Mouse (Mus musculus) hindbrain, embryonic 15.5 days (tissue): ENCODE data around the gene Ppp1r18. TPM values are rescaled to one million over a fixed set of nuclear protein-coding genes. Genes with fewer than 3 reads are reported as not detected.

Experiments
- ATAC-seq: fragments of 200-750 bp; cut with Nextera tagmentation; 2 replicates; pipeline ENCODE4 v1.8.0; 2017; ENCODE audit warnings: low read depth, moderate number of reproducible peaks, moderate TSS enrichment; ENCODE audit not compliant: low FRiP score
- H3K27ac ChIP-seq: fragments of 300-500 bp; sonication (generic); replicated peaks from 2 replicates; pipeline ENCODE4 v1.5.1; 2015; ENCODE audit warnings: mild to moderate bottlenecking, inconsistent platforms
- H3K27me3 ChIP-seq: fragments of 300-500 bp; sonication (generic); 2 replicates; pipeline ENCODE4 v1.6.1; 2015; ENCODE audit warnings: control low read depth, inconsistent platforms
- H3K36me3 ChIP-seq: fragments of 300-500 bp; sonication (generic); 2 replicates; pipeline ENCODE4 v1.6.1; 2015; ENCODE audit warnings: control low read depth, inconsistent platforms
- H3K4me1 ChIP-seq: fragments of 300-500 bp; sonication (generic); replicated peaks from 2 replicates; pipeline ENCODE4 v1.6.1; 2015; ENCODE audit warnings: control low read depth, inconsistent platforms
- H3K4me2 ChIP-seq: fragments of 300-500 bp; sonication (generic); 2 replicates; pipeline ENCODE4 v1.6.1; 2015; ENCODE audit warnings: moderate library complexity, mild to moderate bottlenecking, inconsistent platforms
- H3K4me3 ChIP-seq: fragments of 300-500 bp; sonication (generic); 2 replicates; pipeline ENCODE4 v1.5.1; 2015; ENCODE audit warnings: mild to moderate bottlenecking, inconsistent platforms
- H3K9ac ChIP-seq: fragments of 300-500 bp; sonication (generic); 2 replicates; pipeline ENCODE4 v1.6.1; 2015; ENCODE audit warnings: inconsistent platforms
- H3K9me3 ChIP-seq: fragments of 300-500 bp; sonication (generic); 2 replicates; pipeline ENCODE4 v1.6.1; 2016; ENCODE audit warnings: control low read depth, inconsistent platforms
- WGBS: fragments of 180-500 bp; shearing (Covaris S2); methylation state at CpG from one replicate; pipeline ENCODE4 v1.1.7; 2015; 5-methylcytosine and 5-hydroxymethylcytosine counted together
- polyA plus RNA-seq: library from polyadenylated mRNA; unstranded; fragments of >200 nt; fragmentation: Nextera tagmentation; extraction: Ambion mirVana; gene quantifications from 2 replicates; pipeline ENCODE4 v1.2.1, GENCODE M21; 2015

Gene Ppp1r18
- polyA plus RNA-seq, 1 experiment from 2014 or later = 24.7 TPM

DNA sequence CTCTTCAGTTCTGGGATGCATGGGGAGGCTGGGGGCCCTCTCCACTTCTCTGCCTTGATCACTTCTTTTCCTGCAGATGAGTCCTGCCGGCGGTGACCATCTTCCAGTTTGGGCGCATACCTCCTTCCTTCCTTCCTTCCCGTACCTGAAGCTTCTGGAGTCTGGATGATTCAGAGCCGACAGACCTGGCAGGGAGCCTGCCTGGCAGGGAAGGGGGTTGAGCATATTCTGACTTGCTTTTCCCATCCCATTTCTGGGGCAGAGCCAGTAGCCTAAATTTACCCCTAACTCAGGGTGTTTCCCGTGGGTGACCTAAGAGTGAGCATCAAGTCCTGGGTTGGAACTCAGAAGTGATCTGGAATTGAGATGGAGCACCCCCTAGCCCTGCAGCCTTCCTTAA lies 9.3 kb downstream of the Ppp1r18 start:
- Histone ChIP-seq H3K4me2 (no peak overlapping the region), H3K27me3 (no peaks in the 10 kb centered on the region), H3K4me1 (peaks cover 42% of the 10 kb centered on the region), H3K4me3 (no peak overlapping the region), H3K27ac (no peak overlapping the region), H3K36me3 (peaks cover 24% of the 10 kb centered on the region), H3K9me3 (0 out of 2 replicates have a peak, but pooled peaks cover 2% of the 10 kb centered on the region), H3K9ac (no peak overlapping the region)
- 91% methylated on average over 6 of the region's 6 CpGs for WGBS
- no peak for ATAC-seq

DNA sequence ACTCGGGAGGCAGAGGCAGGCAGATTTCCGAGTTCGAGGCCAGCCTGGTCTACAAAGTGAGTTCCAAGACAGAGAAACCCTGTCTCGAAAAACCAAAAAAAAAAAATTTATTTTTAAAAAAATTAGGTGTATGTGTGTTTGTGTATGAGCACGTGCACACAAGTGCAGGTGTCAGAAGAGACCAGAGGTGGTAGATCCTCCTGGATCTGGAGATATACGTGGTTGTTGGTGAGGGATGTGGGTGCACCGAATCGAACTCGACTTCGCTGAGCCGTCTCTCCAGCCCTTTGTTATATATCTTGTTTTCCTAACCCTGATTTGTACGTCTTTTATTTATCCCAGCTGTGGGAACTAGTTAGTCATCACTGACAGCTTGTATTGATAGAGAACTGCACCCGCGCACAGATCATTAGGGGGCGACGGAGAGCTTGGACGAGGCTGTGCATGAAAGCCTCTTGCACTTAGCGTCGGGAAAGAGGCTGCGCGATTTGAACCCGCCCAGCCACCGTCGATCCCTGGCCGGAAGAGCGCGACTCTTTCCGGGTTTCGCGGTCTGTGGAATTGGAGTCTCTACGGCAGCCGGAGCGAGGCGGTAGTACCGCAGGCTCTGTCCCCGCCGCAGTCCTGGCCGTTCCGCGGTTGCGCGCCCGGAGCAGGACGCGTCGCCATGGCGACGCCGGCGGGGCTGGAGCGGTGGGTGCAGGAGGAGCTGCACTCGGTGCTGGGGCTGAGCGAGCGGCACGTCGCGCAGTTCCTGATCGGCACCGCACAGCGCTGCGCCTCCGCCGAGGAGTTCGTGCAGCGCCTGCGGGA lies 14.1 kb downstream of the Ppp1r18 start, which contains the start of gene Dhx16:
Gene Dhx16, plus strand, starts transcription at position 575 of the 813 bp plus-strand sequence.
- Histone ChIP-seq H3K4me3 (peak within 1 kb of the TSS; percentile 77), H3K9ac (peak within 1 kb of the TSS; percentile 70), H3K4me1 (peaks cover 11% of the 10 kb centered on the region), H3K27me3 (no peaks in the 10 kb centered on the region), H3K4me2 (peak within 1 kb of the TSS; percentile 72), H3K36me3 (peaks cover 47% of the 10 kb centered on the region), H3K27ac (peak within 1 kb of the TSS; percentile 71), H3K9me3 (no peaks in the 10 kb centered on the region)
- 5% methylated on average over 66 of the region's 66 CpGs for WGBS
- ATAC-seq = peak; percentile 92

DNA sequence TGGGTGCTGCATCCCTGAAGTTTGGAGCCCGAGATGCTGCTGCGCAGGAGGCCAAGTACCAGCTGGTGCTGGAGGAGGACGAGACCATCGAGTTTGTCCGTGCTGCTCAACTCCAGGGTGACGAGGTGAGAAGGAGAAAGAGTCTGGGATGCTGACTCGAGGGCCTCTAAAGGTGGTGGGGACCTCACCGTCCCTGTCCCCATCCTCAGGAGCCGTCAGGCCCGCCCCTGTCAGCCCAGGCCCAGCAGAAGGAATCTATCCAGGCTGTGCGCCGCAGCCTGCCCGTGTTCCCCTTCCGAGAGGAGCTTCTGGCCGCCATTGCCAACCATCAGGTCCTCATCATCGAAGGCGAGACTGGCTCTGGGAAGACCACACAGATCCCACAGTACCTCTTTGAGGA lies 17.5 kb downstream of the Ppp1r18 start:
- Histone ChIP-seq H3K9ac (no peak overlapping the region), H3K36me3 (peaks cover 60% of the 10 kb centered on the region), H3K4me3 (no peak overlapping the region), H3K27ac (no peak overlapping the region), H3K4me1 (peaks cover 11% of the 10 kb centered on the region), H3K4me2 (no peak overlapping the region), H3K9me3 (no peaks in the 10 kb centered on the region), H3K27me3 (no peaks in the 10 kb centered on the region)
- WGBS = 91% methylated on average over 17 of the region's 17 CpGs
- ATAC-seq = no peak

DNA sequence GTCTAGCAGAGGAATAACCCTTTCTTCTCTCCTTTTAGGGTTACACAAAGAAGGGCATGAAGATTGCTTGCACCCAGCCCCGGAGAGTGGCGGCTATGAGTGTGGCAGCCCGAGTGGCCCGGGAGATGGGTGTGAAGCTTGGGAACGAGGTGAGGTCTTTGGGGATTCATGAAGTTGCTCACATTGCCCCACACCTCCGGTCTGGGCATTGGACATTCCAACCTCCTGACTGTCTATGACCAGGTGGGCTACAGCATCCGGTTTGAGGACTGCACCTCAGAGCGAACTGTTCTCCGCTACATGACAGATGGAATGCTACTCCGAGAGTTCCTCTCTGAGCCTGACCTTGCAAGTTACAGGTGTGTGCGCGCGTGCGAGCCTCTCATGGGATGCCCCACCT lies 18.4 kb downstream of the Ppp1r18 start:
- H3K36me3 ChIP-seq = peaks cover 68% of the 10 kb centered on the region
- no peak overlapping the region for H3K4me2 ChIP-seq
- peaks cover 11% of the 10 kb centered on the region for H3K4me1 ChIP-seq
- no peak overlapping the region for H3K27ac ChIP-seq
- no peaks in the 10 kb centered on the region for H3K9me3 ChIP-seq
- H3K4me3 ChIP-seq = no peak overlapping the region
- no peaks in the 10 kb centered on the region for H3K27me3 ChIP-seq
- ATAC-seq = no peak
- no peak overlapping the region for H3K9ac ChIP-seq
- WGBS = 98% methylated on average over 14 of the region's 14 CpGs

DNA sequence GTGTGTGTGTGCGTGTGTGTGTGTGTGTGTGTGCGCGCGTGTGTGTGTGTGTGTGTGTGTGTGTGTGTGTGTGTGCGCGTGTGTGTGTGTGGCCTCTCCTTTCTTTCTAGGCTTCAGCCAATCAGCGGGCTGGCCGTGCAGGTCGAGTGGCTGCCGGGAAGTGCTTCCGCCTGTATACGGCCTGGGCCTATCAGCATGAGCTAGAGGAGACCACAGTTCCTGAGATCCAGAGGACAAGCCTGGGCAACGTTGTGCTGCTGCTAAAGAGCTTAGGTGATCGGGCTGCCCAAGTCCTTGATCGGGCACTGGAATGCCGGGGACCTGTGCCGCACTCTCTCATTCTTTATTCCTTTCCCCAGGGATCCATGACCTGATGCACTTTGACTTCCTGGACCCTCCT lies 22.3 kb downstream of the Ppp1r18 start:
- Histone ChIP-seq H3K27ac (no peak overlapping the region), H3K27me3 (no peaks in the 10 kb centered on the region)
- WGBS = 92% methylated on average over 13 of the region's 17 CpGs

DNA sequence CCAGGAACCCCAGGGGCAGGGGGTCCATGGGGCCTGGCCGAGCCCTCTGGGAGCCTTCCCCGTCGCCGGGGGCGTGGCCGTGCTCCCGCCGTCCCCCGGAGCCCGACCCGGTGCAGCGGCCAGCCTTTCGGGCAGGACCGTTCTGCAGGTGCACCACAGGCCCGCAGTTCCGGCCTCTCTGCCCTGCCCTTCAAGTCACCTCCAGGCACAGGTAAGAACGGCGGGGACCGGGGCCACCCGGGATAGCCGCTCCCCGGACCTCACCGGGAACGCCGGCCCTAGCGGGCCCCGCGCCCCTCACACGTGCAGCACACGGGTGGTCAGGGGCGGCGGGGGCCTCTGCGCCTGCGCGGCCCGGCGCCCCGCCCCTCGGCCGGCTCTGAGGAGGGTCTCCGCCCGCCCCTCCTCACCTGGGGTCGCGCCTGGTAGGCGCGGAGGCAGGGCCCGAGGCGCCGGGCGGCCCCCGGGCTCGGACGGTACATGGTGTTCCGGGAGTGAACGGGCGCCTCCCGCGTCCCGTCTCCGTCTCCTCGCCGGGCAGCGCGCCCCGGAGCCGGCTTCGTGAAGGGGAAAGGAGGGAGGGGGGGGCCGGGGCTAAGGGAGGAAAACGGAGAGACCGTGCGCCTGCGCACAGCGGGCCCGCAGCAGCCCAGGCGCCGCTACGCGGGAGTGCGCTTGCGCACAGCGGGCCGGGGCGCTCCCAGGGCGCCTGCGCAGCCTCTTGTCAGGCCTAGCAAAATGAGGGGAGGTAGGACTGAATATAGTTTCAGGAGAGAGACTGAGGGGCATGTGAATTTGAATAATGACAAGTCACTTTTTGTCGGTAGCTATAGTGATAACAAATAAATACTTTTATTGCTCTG lies 31.6 kb downstream of the Ppp1r18 start, which contains the start of gene 2310061I04Rik:
Gene 2310061I04Rik, minus strand, starts transcription at position 651 of the 863 bp plus-strand sequence.
- Histone ChIP-seq H3K9ac (peak within 1 kb of the TSS; percentile 85), H3K4me1 (peaks cover 23% of the 10 kb centered on the region), H3K36me3 (peaks cover 64% of the 10 kb centered on the region), H3K4me3 (peak within 1 kb of the TSS; percentile 76), H3K4me2 (peak within 1 kb of the TSS; percentile 86), H3K27me3 (no peaks in the 10 kb centered on the region), H3K27ac (peak within 1 kb of the TSS; percentile 98), H3K9me3 (no peaks in the 10 kb centered on the region)
- peak; percentile 95 for ATAC-seq
- WGBS = under 1% methylated on average over 83 of the region's 86 CpGs

More for the DNA sequence above, 22.3 kb downstream of the Ppp1r18 start:
- Histone ChIP-seq H3K9me3 (no peaks in the 10 kb centered on the region), H3K4me3 (no peak overlapping the region), H3K4me2 (no peak overlapping the region), H3K9ac (no peak overlapping the region), H3K4me1 (no peaks in the 10 kb centered on the region), H3K36me3 (peaks cover 90% of the 10 kb centered on the region)
- no peak for ATAC-seq

DNA sequence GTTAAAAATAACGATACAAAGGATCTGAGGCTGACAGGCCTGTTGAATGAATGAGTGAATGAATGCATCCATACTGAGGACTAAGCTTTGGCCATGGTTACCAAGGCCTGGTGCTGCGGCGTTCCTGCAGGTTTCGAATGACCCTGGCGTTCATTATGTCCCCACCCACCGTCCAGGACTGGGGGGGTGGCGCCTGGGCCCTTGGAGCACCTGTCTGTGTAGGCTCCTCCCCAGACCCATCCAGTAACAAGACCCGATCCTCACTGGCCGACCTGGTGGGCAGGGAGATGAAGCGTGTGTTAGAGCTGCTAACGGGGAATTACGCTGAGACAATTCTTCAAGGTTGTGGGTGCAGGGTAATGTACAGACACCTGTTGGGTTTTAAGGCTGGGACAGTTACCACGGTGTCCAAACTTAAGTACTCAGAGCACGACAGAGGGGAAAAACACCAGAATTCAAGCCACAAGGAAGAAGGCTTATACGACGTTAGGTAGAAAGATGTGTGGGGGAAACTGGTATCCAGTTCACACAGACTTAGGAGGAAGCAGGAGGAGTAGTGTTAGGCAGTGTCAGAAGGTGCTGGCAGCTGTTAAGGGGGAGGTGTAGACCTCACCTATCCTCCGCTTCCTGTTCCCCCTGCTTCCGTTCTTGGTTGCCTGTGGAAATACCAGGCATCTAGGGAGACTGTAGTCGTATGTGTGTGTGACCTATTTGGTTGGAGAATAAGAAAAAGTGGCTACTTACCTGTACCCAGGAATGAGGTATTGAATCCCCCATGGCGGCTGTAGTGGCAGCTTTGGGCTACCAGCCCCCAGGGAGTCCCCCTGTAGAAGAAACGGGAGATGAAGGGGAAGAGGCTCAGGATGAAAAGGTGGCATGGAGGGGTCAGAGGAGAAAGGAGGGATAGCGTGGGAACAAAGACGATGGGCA lies 32.5 kb downstream of the Ppp1r18 start:
- Histone ChIP-seq H3K36me3 (peaks cover 66% of the 10 kb centered on the region), H3K4me2 (peak overlapping the region; percentile 86), H3K27me3 (no peaks in the 10 kb centered on the region), H3K4me1 (peaks cover 23% of the 10 kb centered on the region), H3K27ac (peak overlapping the region; percentile 98), H3K4me3 (peak overlapping the region; percentile 76), H3K9me3 (no peaks in the 10 kb centered on the region), H3K9ac (peak overlapping the region; percentile 85)
- ATAC-seq = peak; percentile 49
- 45% methylated on average over 23 of the region's 23 CpGs for WGBS

DNA sequence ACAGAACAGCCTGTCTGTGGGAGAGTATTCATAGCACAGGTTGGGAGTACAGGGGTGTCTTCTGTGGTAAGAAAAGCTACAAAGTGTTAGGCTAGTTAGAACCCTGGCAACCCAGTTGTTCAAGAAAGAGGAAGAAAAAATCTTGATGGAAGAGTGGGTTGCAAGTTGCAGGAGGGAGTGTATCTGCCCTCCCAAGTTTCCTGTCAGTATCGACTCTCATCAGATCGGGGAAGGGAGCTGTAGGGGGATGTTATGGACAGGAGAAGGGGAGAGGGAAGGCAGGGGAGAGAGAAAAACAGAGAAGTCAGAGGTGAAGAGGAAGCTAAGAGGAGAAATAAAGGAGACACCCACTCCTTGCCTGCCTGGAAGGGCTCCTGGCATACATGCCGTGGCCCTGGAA lies 35.2 kb downstream of the Ppp1r18 start:
- 91% methylated on average over 3 of the region's 3 CpGs for WGBS
- no peak for ATAC-seq
- Histone ChIP-seq H3K36me3 (peaks cover 72% of the 10 kb centered on the region), H3K9ac (no peak overlapping the region), H3K9me3 (no peaks in the 10 kb centered on the region), H3K27ac (no peak overlapping the region), H3K4me2 (no peak overlapping the region), H3K27me3 (no peaks in the 10 kb centered on the region), H3K4me3 (no peak overlapping the region), H3K4me1 (peaks cover 20% of the 10 kb centered on the region)

DNA sequence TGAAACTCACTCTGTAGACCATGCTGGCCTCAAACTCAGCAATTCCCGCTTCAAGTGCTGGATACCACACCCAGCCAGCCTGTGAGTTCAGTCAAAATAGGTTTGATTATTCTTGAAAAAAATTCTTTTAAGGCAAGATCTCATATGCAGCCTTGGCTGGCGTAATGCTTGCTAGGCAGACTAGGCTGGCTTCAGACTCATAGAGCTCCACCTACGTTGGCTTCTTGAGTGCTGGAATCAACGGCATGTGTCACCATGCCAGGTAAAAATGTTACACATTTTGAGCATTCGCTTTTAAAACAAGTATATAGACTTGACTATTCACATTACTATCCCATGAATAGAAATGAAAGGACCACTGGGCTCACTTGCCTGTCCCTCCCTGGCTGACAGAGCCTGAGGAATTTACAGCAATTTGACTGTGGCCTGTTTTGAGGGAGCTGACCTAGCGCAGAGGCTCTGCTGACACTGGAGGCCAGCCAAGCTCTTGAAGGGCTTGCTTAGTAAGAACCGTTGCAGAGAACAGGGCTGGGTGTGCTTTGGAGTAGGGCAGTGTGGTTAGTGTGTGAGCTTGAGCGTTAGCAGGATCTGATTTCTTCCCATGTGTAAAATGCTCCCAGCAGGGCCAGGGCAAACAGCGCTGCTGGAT lies 38.1 kb downstream of the Ppp1r18 start:
- H3K27me3 ChIP-seq = no peaks in the 10 kb centered on the region
- no peak overlapping the region for H3K27ac ChIP-seq
- H3K4me1 ChIP-seq = peaks cover 8% of the 10 kb centered on the region
- 93% methylated on average over 9 of the region's 9 CpGs for WGBS
- no peak overlapping the region for H3K9ac ChIP-seq
- no peak for ATAC-seq
- H3K4me3 ChIP-seq = no peak overlapping the region
- H3K4me2 ChIP-seq = no peak overlapping the region
- H3K9me3 ChIP-seq = no peaks in the 10 kb centered on the region
- peaks cover 86% of the 10 kb centered on the region for H3K36me3 ChIP-seq

DNA sequence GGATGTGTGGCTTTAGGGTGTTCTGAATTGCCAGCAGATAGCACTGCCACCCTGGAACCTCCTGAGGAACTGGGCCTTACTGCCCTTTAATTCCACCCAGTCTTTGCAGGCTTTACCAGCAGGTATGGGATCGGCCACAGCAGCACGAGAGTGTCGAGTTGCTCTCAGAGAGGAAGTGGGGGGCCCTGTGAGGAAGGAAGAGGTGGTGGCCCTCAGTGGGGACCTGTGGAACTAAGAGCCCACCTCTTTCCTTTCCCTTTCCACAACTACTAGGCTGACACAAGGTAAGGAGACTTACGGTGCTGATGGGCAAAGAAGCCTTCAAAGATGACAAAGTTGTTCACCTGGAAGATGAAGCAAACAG lies 38.6 kb downstream of the Ppp1r18 start:
- Histone ChIP-seq H3K4me2 (no peak overlapping the region), H3K9me3 (no peaks in the 10 kb centered on the region), H3K4me1 (peaks cover 13% of the 10 kb centered on the region), H3K9ac (no peak overlapping the region), H3K27ac (no peak overlapping the region), H3K4me3 (no peak overlapping the region), H3K36me3 (peaks cover 83% of the 10 kb centered on the region), H3K27me3 (no peaks in the 10 kb centered on the region)
- WGBS = 88% methylated on average over 4 of the region's 4 CpGs
- ATAC-seq = no peak

DNA sequence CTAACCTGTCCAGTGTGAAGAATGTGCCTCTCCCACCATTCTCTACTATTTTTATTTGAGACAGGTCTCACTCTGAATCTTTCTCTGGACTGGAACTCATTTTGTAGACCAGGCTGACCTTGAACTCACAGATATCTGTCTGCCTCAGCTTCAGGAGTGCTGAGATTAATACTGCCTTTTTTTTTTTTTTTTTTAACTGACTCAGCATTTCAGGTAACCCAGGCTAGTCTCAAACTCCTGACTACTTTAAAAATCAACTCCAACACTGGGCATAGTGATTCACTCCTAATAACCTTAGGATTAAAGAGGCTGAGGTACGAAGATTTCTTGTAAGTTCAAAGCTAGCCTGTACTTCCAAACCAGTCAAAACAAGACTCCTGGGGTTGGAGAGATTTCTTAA lies 40.2 kb downstream of the Ppp1r18 start:
- Histone ChIP-seq H3K4me1 (peaks cover 21% of the 10 kb centered on the region), H3K4me3 (no peak overlapping the region), H3K36me3 (peaks cover 67% of the 10 kb centered on the region), H3K27ac (no peak overlapping the region), H3K9ac (no peak overlapping the region), H3K27me3 (no peaks in the 10 kb centered on the region), H3K9me3 (no peaks in the 10 kb centered on the region), H3K4me2 (no peak overlapping the region)
- 100% methylated on average over 1 of the region's 1 CpGs for WGBS
- no peak for ATAC-seq
